Mouse (Mus musculus): ENCODE results near the gene Prrg2.

DNA sequence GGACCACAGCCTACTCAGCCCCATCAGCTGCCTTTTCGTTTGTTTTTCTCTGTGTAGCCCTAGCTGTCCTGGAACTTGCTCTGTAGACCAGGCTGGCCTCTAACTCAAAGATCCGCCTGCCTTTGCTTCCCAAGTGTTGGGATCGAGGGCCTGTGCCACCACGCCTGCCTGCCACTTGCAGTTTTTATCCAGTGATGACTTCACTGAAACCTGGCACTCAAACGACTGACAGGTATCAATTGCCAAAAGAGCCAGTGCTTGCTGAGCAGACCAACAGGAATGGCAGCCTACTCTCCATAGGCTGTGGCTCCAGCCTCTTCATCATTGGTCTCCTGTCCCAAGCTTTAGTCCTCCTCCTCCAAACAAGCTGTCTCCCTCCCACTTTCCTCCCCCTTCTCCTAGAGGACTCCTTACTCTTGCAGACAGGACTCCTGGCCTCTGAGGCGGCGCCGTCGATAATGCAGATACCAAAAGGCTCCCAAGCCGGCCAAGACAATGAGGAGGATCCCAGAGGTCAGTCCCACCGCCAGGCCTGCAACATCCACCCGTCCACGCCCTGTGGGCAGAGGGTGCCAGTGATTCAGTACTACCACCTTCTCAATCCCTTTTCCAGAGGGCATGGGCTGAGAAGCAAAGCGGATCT lies 6.0 kb downstream of the Prrg2 start:
- TF ChIP-seq POLR2A (IDR thresholded peaks at IDR 0.05; ENCODE audit: low read depth, low read length) (no peak), CTCF (IDR thresholded peaks at IDR 0.05; ENCODE audit: extremely low read depth, insufficient read depth, insufficient read length, insufficient replicate concordance) (no peak)

All from spleen, adult 2 months (tissue).